Mouse (Mus musculus) heart, embryonic 14.5 days (tissue): ENCODE results near the gene Inpp5b. TPM values are rescaled to one million over a fixed set of nuclear protein-coding genes. Genes with fewer than 3 reads are reported as not detected.

Source experiments
- ATAC-seq: fragments of 200-750 bp; cut with Nextera tagmentation; 2 replicates; pipeline ENCODE4 v1.8.0; 2017; ENCODE audit warnings: low read depth, moderate TSS enrichment; ENCODE audit not compliant: insufficient number of reproducible peaks, insufficient read depth, low FRiP score
- H3K27ac ChIP-seq, 2 experiments: fragments of 200-500 bp in 1 of 2; fragments of 300-500 bp in 1 of 2; sonication (generic) in 1 of 2; replicated peaks in 1 of 2; 2 replicates each; pipeline ENCODE4 v1.5.1; 2012 to 2014; ENCODE audit warnings: low read depth in 2 of 2, low read length in 2 of 2, control low read depth in 1 of 2, mild to moderate bottlenecking in 1 of 2, mixed read lengths in 1 of 2; ENCODE audit not compliant: control insufficient read depth in 1 of 2, insufficient read depth in 1 of 2
- H3K27me3 ChIP-seq: fragments of 300-500 bp; sonication (generic); 2 replicates; pipeline ENCODE4 v1.6.1; 2014; ENCODE audit warnings: mild to moderate bottlenecking, low read length, control low read depth; ENCODE audit not compliant: control insufficient read depth, insufficient read depth
- H3K36me3 ChIP-seq: fragments of 300-500 bp; sonication (generic); 2 replicates; pipeline ENCODE4 v1.6.1; 2014; ENCODE audit warnings: mild to moderate bottlenecking, control low read depth, low read length, mixed read lengths; ENCODE audit not compliant: control insufficient read depth, insufficient read depth
- H3K4me1 ChIP-seq, 2 experiments: fragments of 200-500 bp in 1 of 2; fragments of 300-500 bp in 1 of 2; sonication (generic) in 1 of 2; 2 replicates each; pipeline ENCODE4 v1.6.1; 2012 to 2014; ENCODE audit warnings: low read length in 2 of 2, control low read depth in 1 of 2, mixed read lengths in 1 of 2; ENCODE audit not compliant: control insufficient read depth in 2 of 2, insufficient read depth in 2 of 2
- H3K4me2 ChIP-seq: fragments of 300-500 bp; sonication (generic); 2 replicates; pipeline ENCODE4 v1.6.1; 2014; ENCODE audit warnings: mild to moderate bottlenecking, low read length
- H3K4me3 ChIP-seq, 2 experiments: fragments of 200-500 bp in 1 of 2; fragments of 300-500 bp in 1 of 2; sonication (generic) in 1 of 2; 2 replicates each; pipeline ENCODE4 v1.5.1; 2012 to 2014; ENCODE audit warnings: low read length in 2 of 2, mild to moderate bottlenecking in 2 of 2, control low read depth in 1 of 2, low read depth in 1 of 2, moderate library complexity in 1 of 2; ENCODE audit not compliant: control insufficient read depth in 1 of 2, insufficient read depth in 1 of 2
- H3K9ac ChIP-seq: fragments of 300-500 bp; sonication (generic); 2 replicates; pipeline ENCODE4 v1.6.1; 2014; ENCODE audit warnings: mild to moderate bottlenecking, low read length
- H3K9me3 ChIP-seq: fragments of 300-500 bp; sonication (generic); 2 replicates; pipeline ENCODE4 v1.6.1; 2016; ENCODE audit warnings: low read length, control low read depth; ENCODE audit not compliant: control insufficient read depth
- WGBS: fragments of 180-500 bp; shearing (Covaris S2); extraction: QIAGEN DNeasy Blood & Tissue Kit; methylation state at CpG from one replicate; pipeline ENCODE4 v1.1.7; 2014; 5-methylcytosine and 5-hydroxymethylcytosine counted together
- polyA plus RNA-seq: library from polyadenylated mRNA; unstranded; fragments of >200 nt; fragmentation: Nextera tagmentation; extraction: Ambion mirVana; gene quantifications from 2 replicates; pipeline ENCODE4 v1.2.1, GENCODE M21; 2014

Inpp5b gene
- polyA plus RNA-seq, 1 experiment from 2014 or later: 17.3 TPM

DNA sequence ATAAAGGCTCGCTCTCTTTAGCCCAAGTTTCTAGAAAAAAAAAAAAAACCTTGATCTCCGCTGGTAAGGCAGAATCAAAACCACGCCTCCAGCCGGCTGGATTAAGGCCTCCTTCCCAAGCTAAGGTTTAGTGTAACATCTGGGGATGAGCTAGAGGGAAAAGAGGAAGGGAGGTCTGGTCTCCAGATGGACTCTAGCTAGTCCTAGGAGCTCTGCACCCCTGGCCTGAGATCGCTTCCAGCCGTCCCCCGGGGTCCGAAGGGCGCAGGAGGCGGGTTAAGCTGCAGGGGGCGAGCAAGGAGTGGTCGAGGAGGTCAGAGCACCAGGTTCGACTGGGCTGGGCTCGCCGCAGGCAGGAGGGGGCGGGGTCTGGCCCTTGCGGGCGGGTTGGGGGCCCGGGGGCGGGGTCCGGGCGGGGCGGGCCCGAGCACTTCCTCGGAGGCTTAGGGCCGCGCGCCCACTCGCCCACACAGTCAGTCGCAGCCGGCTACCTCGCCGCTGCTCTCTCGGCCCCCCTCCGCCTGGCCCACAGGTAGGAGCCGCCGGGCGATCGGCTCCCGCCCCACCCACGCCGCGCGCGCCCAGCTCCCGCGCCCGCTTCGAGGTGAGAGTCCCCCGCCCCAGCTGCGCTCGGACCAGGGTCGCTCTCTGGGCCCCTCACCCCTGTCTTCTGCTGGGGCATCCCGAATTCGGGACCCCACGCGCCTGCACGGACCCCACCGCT lies 41.2 kb upstream of the Inpp5b start, which contains the start of gene Fhl3:
Gene Fhl3 (plus strand): TSS at position 454 of the 724 bp plus-strand sequence.
- Histone ChIP-seq H3K9me3 (no peaks in the 10 kb centered on the region), H3K36me3 (peaks cover under 1% of the 10 kb centered on the region; the same call in 1 of the 2 replicates), H3K27ac (peak within 1 kb of the TSS; percentile 50 to 74), H3K4me2 (peak within 1 kb of the TSS; percentile 84), H3K4me1 (peaks cover 29 to 46% of the 10 kb centered on the region in 2 experiments), H3K9ac (peak within 1 kb of the TSS; percentile 90), H3K27me3 (no peaks in the 10 kb centered on the region), H3K4me3 (peak within 1 kb of the TSS; percentile 70 to 76)
- peak; percentile 71 for ATAC-seq
- WGBS: under 1% methylated on average over 53 of the region's 59 CpGs

GRCm38 (mm10) chr4:124701052-124701845 lies 40.4 kb upstream of the Inpp5b start:
- peaks cover 33 to 50% of the 10 kb centered on the region in 2 experiments for H3K4me1 ChIP-seq
- under 1% methylated on average over 22 of the region's 22 CpGs for WGBS

GRCm38 (mm10) chr4:124701916-124702315 lies 39.7 kb upstream of the Inpp5b start:
- Histone ChIP-seq H3K4me3 (peak overlapping the region; percentile 70 to 76), H3K27me3 (no peaks in the 10 kb centered on the region), H3K4me2 (peak overlapping the region; percentile 84), H3K36me3 (peaks cover 16% of the 10 kb centered on the region; the same call in 1 of the 2 replicates), H3K9me3 (no peaks in the 10 kb centered on the region), H3K4me1 (peaks cover 33 to 50% of the 10 kb centered on the region in 2 experiments), H3K27ac (peak overlapping the region; percentile 50 to 74), H3K9ac (peak overlapping the region; percentile 90)
- ATAC-seq: no peak
- 43% methylated on average over 5 of the region's 5 CpGs for WGBS

More at GRCm38 (mm10) chr4:124701052-124701845, 40.4 kb upstream of the Inpp5b start:
- no peaks in the 10 kb centered on the region for H3K9me3 ChIP-seq
- 0 out of 2 replicates have a peak, but pooled peaks have one; percentile 23 for ATAC-seq
- H3K4me3 ChIP-seq: peak overlapping the region; percentile 70 to 76
- no peaks in the 10 kb centered on the region for H3K27me3 ChIP-seq
- peak overlapping the region; percentile 90 for H3K9ac ChIP-seq
- H3K27ac ChIP-seq: peak overlapping the region; percentile 50 to 74
- H3K36me3 ChIP-seq: peaks cover 9% of the 10 kb centered on the region; the same call in 1 of the 2 replicates
- H3K4me2 ChIP-seq: peak overlapping the region; percentile 84

DNA sequence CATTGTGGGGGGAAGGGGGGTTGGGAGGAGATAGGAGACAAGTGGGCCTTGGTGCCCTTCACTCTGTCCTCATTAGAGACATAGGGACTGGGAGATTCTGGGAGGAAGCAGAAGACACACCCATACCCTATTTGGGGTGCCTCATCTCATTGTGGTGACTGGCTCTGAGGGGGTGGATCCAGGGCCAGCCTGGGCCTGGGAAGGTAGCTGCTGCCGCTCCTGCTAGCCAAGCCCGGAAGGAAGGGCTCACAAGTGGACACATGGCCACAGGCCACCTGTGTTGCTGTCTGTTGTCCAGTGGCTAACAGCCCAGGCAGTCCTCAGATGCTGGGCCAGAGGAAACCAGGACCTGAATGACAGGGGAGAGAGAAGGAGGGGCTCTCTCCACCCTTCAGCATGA lies 38.2 kb upstream of the Inpp5b start:
- Histone ChIP-seq H3K9ac (0 out of 2 replicates have a peak overlapping the region, but pooled peaks have one; percentile 36), H3K27ac (peak overlapping the region; percentile 84 to 90), H3K4me2 (peak overlapping the region; percentile 49), H3K4me1 (peaks cover 35 to 52% of the 10 kb centered on the region in 2 experiments), H3K36me3 (peaks cover 22% of the 10 kb centered on the region), H3K27me3 (no peaks in the 10 kb centered on the region), H3K4me3 (no peak overlapping the region), H3K9me3 (no peaks in the 10 kb centered on the region)
- no peak for ATAC-seq
- WGBS: 27% methylated on average over 2 of the region's 2 CpGs

- H3K9me3 ChIP-seq: no peaks in the 10 kb centered on the region
- peak overlapping the region; percentile 49 for H3K4me2 ChIP-seq
- peaks cover 36 to 58% of the 10 kb centered on the region in 2 experiments for H3K4me1 ChIP-seq
- H3K36me3 ChIP-seq: peaks cover 22% of the 10 kb centered on the region
- WGBS: 17% methylated on average over 6 of the region's 6 CpGs
- peak overlapping the region in 1 of 2 experiments; percentile 5; a peak in 1 of 4 replicates for H3K4me3 ChIP-seq
- no peak for ATAC-seq
- H3K27ac ChIP-seq: peak overlapping the region; percentile 84 to 90
- peak overlapping the region; percentile 58; the same call in 1 of the 2 replicates for H3K9ac ChIP-seq
- H3K27me3 ChIP-seq: no peaks in the 10 kb centered on the region
Observed at GRCm38 (mm10) chr4:124703881-124704796, 37.5 kb upstream of the Inpp5b start.

- Histone ChIP-seq H3K9ac (peak overlapping the region; percentile 58; the same call in 1 of the 2 replicates), H3K4me1 (peaks cover 38 to 61% of the 10 kb centered on the region in 2 experiments), H3K36me3 (peaks cover 22% of the 10 kb centered on the region), H3K4me3 (peak overlapping the region in 1 of 2 experiments; percentile 5; a peak in 1 of 4 replicates), H3K27ac (peak overlapping the region; percentile 84 to 90), H3K27me3 (no peaks in the 10 kb centered on the region), H3K9me3 (no peaks in the 10 kb centered on the region), H3K4me2 (peak overlapping the region; percentile 49)
- 20% methylated on average over 11 of the region's 11 CpGs for WGBS
- ATAC-seq: no peak
Observed at GRCm38 (mm10) chr4:124704797-124705474, 36.7 kb upstream of the Inpp5b start.
